Mouse (Mus musculus) heart, adult 2 months (tissue): ENCODE data around the gene Rpl14. TPM values are rescaled to one million over a fixed set of nuclear protein-coding genes. Genes with fewer than 3 reads are reported as not detected.
"Not testable (repeated sequence)": the region's sequence is repeated elsewhere in the genome, so short reads cannot be mapped to it uniquely, and the experiment has no call there.

ENCODE experiments used
- DNase-seq, 2 experiments: peaks; one replicate each; pipeline ENCODE4 v3.0.0; 2021
- H3K27ac ChIP-seq: fragments of 200-600 bp; 2 replicates; pipeline ENCODE4 v1.8.1; 2022
- H3K27me3 ChIP-seq: fragments of 200-500 bp; 2 replicates; pipeline ENCODE4 v1.6.1; 2012; ENCODE audit warnings: mild to moderate bottlenecking, low read length, inconsistent platforms, mixed read lengths; ENCODE audit not compliant: control insufficient read depth, insufficient read depth
- H3K36me3 ChIP-seq: fragments of 200-500 bp; 2 replicates; pipeline ENCODE4 v1.6.1; 2012; ENCODE audit warnings: low read length, inconsistent platforms; ENCODE audit not compliant: control insufficient read depth, insufficient read depth
- H3K4me1 ChIP-seq: fragments of 200-500 bp; 2 replicates; pipeline ENCODE4 v1.6.1; 2011; ENCODE audit warnings: low read length; ENCODE audit not compliant: control insufficient read depth, insufficient read depth
- H3K4me3 ChIP-seq: fragments of 200-600 bp; 2 replicates; pipeline ENCODE4 v1.8.1; 2022
- H3K79me2 ChIP-seq: fragments of 200-500 bp; replicated peaks from 2 replicates; pipeline ENCODE4 v1.6.1; 2012; ENCODE audit warnings: mild to moderate bottlenecking, inconsistent platforms, low read length, moderate library complexity, mixed read lengths; ENCODE audit not compliant: control insufficient read depth, insufficient read depth
- H3K9ac ChIP-seq: fragments of 200-500 bp; 2 replicates; pipeline ENCODE4 v1.6.1; 2012; ENCODE audit warnings: low read depth, mild to moderate bottlenecking, control low read depth, inconsistent platforms, low read length, mixed read lengths
- CTCF ChIP-seq: fragments of 200-600 bp; IDR thresholded peaks from 2 replicates; pipeline ENCODE4 v1.8.1; 2022; ENCODE audit warnings: antibody characterized with exemption, mild to moderate bottlenecking, moderate library complexity
- EP300 ChIP-seq: fragments of 200-500 bp; IDR thresholded peaks from 2 replicates; pipeline ENCODE4 v1.6.1; 2011; ENCODE audit warnings: low read depth, low read length, control low read depth; ENCODE audit not compliant: insufficient read depth
- POLR2A ChIP-seq: fragments of 200-500 bp; IDR thresholded peaks from 2 replicates; pipeline ENCODE4 v1.6.1; 2011; ENCODE audit warnings: mild to moderate bottlenecking, low read depth, low read length, control low read depth; ENCODE audit not compliant: insufficient read depth
- WGBS: fragments of 180-500 bp; shearing (Covaris S2); methylation state at CpG from one replicate; pipeline ENCODE4 v1.1.7; 2018; 5-methylcytosine and 5-hydroxymethylcytosine counted together
- intact Hi-C: fragments of 180-260 bp; cut with DNase I; formaldehyde crosslinking; loops from one replicate; pipeline ENCODE4 v1.15.1; 2025
- polyA plus RNA-seq: library from polyadenylated mRNA; depleted of rRNA; stranded (reverse); fragments of >200 nt; gene quantifications from 2 replicates; pipeline ENCODE4 v1.2.3, GENCODE M21; 2012
- total RNA-seq, 2 experiments: library from RNA; stranded (reverse); gene quantifications; 2 replicates each; pipeline ENCODE4 v1.2.3; 2021

Rpl14 gene
- total and polyA plus RNA-seq, 3 experiments: 222 to 299 (median 251) TPM

DNA sequence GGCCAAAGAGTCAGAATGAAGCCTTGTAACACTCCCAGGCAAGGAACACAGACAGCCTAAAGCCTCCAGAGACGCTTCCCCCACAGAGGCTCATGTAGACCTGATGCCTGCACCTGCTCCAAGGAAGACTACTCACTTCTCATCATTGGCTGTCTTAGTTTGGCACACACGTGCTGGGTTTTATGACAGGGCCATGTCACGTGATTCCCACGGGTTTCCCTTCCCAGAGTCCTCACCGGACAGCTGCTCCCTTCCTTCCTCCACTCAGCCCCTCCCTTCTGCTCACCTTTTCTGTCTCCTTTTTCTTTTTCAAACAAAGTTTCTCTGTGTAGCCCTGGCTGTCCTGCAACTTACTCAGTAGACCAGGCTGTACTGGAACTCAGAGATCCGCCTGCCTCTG, 39.2 kb upstream of the Rpl14 start:
- no peak overlapping the region for H3K4me3 ChIP-seq
- TF ChIP-seq POLR2A (no peak), CTCF (no peak), EP300 (no peak)
- no peaks in the 10 kb centered on the region for H3K27me3 ChIP-seq
- H3K27ac ChIP-seq: no peak overlapping the region
- no peak for DNase-seq
- no peaks in the 10 kb centered on the region for H3K4me1 ChIP-seq
- intact Hi-C loops: no loop called here
- WGBS: 71% methylated on average over 6 of the region's 6 CpGs
- H3K36me3 ChIP-seq: no peaks in the 10 kb centered on the region
- no peaks in the 10 kb centered on the region for H3K79me2 ChIP-seq
- no peak overlapping the region for H3K9ac ChIP-seq

DNA sequence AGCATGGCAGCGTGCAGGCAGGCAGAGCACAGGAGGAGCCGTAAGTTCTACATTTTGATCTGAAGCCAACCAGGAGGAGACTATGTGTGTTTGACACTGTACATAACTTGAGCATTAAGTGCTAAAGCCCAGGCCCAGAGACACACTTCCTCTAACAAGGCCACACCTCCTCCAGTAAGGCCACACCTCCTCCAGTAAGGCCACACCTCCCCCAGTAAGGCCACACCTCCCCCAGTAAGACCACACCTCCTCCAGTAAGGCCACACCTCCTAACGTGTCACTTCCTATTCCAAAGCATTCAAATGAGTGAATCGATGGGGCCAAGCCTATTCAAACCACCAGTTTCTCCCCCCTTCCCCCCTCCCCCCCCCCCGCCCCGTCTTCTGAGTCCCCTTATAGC, 38.6 kb upstream of the Rpl14 start:
- DNase-seq: no peak
- intact Hi-C loops: no loop called here
- no peaks in the 10 kb centered on the region for H3K79me2 ChIP-seq
- H3K9ac ChIP-seq: no peak overlapping the region
- TF ChIP-seq EP300: no peak
- no peak for TF ChIP-seq CTCF
- no peak for TF ChIP-seq POLR2A
- H3K27ac ChIP-seq: no peak overlapping the region
- H3K4me3 ChIP-seq: no peak overlapping the region
- no peaks in the 10 kb centered on the region for H3K36me3 ChIP-seq
- 80% methylated on average over 6 of the region's 6 CpGs for WGBS
- H3K27me3 ChIP-seq: no peaks in the 10 kb centered on the region
- H3K4me1 ChIP-seq: no peaks in the 10 kb centered on the region

DNA sequence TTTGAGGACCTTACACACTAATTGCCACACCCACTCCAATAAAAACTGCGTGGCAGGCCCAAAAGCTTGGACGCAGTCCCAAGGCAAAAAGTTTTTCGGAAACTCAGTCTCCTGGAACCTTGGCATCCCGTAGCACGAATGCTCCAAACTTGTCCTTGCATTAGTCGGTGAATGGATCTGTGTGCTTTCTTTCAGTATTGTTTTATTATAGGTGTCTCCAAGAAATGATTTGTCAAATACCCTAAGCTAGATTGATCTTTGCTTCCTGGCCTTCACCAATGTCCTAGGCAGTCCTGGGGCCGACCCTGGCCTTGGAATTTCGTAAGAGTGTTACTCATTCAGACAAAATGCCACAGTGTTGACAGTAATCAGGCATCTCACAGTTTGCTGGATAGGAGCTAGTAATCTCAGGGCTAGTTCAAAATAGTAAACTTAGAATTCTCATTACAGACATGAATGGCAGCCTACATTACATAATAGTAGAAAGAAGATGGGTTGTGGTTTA, 37.7 kb upstream of the Rpl14 start:
- 91% methylated on average over 8 of the region's 8 CpGs for WGBS
- H3K36me3 ChIP-seq, H3K9ac ChIP-seq, H3K27me3 ChIP-seq, H3K27ac ChIP-seq, H3K79me2 ChIP-seq, DNase-seq, H3K4me1 ChIP-seq, intact Hi-C loops, H3K4me3 ChIP-seq: not testable (repeated sequence)

DNA sequence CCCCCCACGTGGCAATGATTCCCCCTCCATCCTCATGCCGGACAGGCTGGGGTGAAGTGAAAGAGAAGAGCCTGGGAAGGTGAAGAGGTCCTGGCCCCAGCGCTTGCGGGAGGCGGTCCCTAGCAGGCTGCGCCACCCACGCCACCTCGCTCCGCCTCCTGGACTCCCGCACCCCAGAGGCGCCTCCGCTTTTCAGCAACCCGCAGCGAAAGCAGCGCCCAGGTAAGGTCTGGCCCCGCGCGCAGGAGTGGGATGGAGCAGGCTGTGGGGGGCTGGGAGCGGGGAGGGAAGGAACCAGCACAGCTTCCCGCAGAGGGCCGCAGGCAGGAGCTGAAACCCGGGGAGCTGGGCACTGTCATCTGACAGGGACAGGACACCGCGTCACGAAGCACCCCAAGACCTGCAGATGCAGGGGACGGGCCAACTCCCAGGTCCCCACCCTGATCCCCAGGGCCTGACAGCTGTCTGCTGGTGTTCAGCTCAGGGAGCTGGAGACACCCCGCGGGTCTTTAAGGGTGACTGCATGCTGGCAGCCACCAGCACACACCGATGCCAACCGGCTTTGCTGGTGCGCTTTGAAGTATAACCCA, 31.5 kb upstream of the Rpl14 start, which contains the start of gene Entpd3:
Gene Entpd3, plus strand, starts transcription at position 157 of the 590 bp plus-strand sequence.
- no peak within 1 kb of the TSS for H3K9ac ChIP-seq
- H3K4me1 ChIP-seq: no peaks in the 10 kb centered on the region
- 5% methylated on average over 31 of the region's 31 CpGs for WGBS
- H3K79me2 ChIP-seq: no peaks in the 10 kb centered on the region
- intact Hi-C loops: no loop called here
- DNase-seq: no peak
- H3K36me3 ChIP-seq: no peaks in the 10 kb centered on the region
- peaks cover 5% of the 10 kb centered on the region for H3K27me3 ChIP-seq
- no peak within 1 kb of the TSS for H3K27ac ChIP-seq
- TF ChIP-seq CTCF: no peak
- no peak for TF ChIP-seq EP300
- no peak for TF ChIP-seq POLR2A
- H3K4me3 ChIP-seq: peak within 1 kb of the TSS; percentile 30

DNA sequence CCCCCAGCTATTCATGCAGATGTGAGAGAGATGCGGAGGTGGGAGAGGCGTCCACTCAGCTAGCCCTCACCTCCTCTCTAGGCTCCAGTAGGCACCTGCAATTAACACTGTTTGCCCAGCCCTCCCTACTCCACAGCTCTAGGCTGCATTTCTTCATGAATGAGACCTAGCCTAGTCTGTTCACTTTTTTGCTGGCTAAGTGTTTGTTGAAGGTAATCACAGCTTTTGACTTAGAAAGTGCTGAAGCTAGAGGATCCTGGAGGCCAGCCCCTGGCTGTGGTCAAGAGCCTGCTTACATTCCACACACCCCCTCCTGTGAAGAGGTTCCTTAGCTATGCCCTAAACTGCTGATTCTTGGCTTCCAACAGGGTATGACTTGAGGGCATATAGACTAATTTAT, 29.8 kb upstream of the Rpl14 start:
- H3K27me3 ChIP-seq: peaks cover 5% of the 10 kb centered on the region
- H3K9ac ChIP-seq: no peak overlapping the region
- H3K4me3 ChIP-seq: no peak overlapping the region
- 24% methylated on average over 2 of the region's 2 CpGs for WGBS
- H3K79me2 ChIP-seq: no peaks in the 10 kb centered on the region
- H3K4me1 ChIP-seq: no peaks in the 10 kb centered on the region
- TF ChIP-seq EP300 (no peak), CTCF (no peak), POLR2A (no peak)
- no peaks in the 10 kb centered on the region for H3K36me3 ChIP-seq
- H3K27ac ChIP-seq: no peak overlapping the region
- DNase-seq: no peak
- intact Hi-C loops: no loop called here

DNA sequence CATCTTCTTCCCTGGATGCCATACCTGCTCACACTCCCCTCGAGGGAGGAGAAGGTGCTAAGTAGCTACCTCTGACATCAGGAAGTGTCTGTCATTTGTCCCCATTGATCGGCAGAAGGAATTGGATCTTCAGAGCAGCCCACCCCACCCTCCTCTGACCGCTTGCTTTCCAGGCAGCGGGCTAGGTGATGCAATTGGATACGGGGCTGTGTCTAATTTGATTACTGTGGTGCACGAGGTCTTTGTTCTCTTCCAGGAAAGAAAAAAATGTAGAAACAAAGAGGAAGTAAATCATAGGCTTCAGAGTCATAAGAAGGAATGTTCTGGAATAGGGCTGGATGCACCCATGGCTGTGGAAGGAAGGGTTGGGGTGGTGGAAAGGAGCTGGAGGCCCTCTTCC, 29.0 kb upstream of the Rpl14 start:
- H3K4me1 ChIP-seq: no peaks in the 10 kb centered on the region
- 36% methylated on average over 6 of the region's 6 CpGs for WGBS
- no peaks in the 10 kb centered on the region for H3K79me2 ChIP-seq
- no peak overlapping the region for H3K9ac ChIP-seq
- no peak overlapping the region for H3K4me3 ChIP-seq
- H3K27ac ChIP-seq: no peak overlapping the region
- intact Hi-C loops: no loop called here
- no peak for DNase-seq
- peaks cover 5% of the 10 kb centered on the region for H3K27me3 ChIP-seq
- no peaks in the 10 kb centered on the region for H3K36me3 ChIP-seq
- TF ChIP-seq POLR2A (no peak), EP300 (no peak), CTCF (no peak)
